Mouse (Mus musculus): Measurements from ENCODE around the gene Alms1. TPM values are rescaled to one million over a fixed set of nuclear protein-coding genes. Genes with fewer than 3 reads are reported as not detected.

The Alms1 gene
- polyA plus RNA-seq, 1 experiment from 2014 or later: 5.1 TPM

- WGBS: 32% methylated on average over 9 of the region's 9 CpGs
- Histone ChIP-seq H3K9me3 (ENCODE audit: control insufficient read depth, low read length) (no peaks in the 10 kb centered on the region), H3K4me3 (ENCODE audit: low read depth, low read length) (peak overlapping the region; percentile 68), H3K27me3 (replicated peaks; ENCODE audit: control insufficient read depth, insufficient read depth, low read length) (no peaks in the 10 kb centered on the region), H3K36me3 (ENCODE audit: control insufficient read depth, insufficient read depth, low read length) (no peaks in the 10 kb centered on the region), H3K27ac (replicated peaks; ENCODE audit: low read depth, low read length) (no peak overlapping the region), H3K4me1 (ENCODE audit: control insufficient read depth, insufficient read depth, low read length) (peaks cover 17% of the 10 kb centered on the region), H3K9ac (ENCODE audit: low read depth, low read length) (0 out of 2 replicates have a peak overlapping the region, but pooled peaks have one; percentile 10), H3K4me2 (ENCODE audit: low read depth, low read length) (peak overlapping the region; percentile 87)
- DNase-seq (ENCODE audit: low spot score) (no peak), ATAC-seq (ENCODE audit: low read depth) (no peak)
These were observed 445 bp upstream of the Alms1 start for GRCm38 (mm10) chr6:85586805-85587367.

DNA sequence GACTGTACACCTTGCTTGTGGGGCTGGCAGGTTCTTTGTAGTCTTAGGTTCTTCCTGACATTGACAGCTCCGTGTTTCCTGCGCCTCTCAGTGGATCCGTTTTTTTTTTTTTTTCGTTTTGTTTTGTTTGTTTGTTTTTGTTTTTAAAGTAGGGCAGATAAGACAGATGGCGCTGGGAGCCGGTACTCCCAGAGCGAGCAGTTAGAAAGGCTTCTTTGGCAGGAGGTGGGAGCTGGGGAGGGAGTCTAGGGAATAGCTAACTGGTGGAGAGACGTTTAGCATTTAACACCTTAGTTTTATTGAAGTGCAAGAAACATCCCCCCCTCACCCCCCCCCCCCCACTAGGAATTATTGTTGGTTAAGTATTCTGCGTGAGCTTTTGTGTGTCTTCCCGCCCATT is 833 bp downstream of the Alms1 start:
- Histone ChIP-seq H3K27ac (replicated peaks; ENCODE audit: low read depth, low read length) (peak overlapping the region; percentile 83), H3K9me3 (ENCODE audit: control insufficient read depth, low read length) (no peaks in the 10 kb centered on the region), H3K27me3 (replicated peaks; ENCODE audit: control insufficient read depth, insufficient read depth, low read length) (no peaks in the 10 kb centered on the region), H3K9ac (ENCODE audit: low read depth, low read length) (peak overlapping the region; percentile 83), H3K4me3 (ENCODE audit: low read depth, low read length) (peak overlapping the region; percentile 68), H3K4me2 (ENCODE audit: low read depth, low read length) (peak overlapping the region; percentile 87), H3K4me1 (ENCODE audit: control insufficient read depth, insufficient read depth, low read length) (peaks cover 17% of the 10 kb centered on the region), H3K36me3 (ENCODE audit: control insufficient read depth, insufficient read depth, low read length) (no peaks in the 10 kb centered on the region)
- ATAC-seq (ENCODE audit: low read depth) (no peak), DNase-seq (ENCODE audit: low spot score) (peak; percentile 24)
- WGBS: under 1% methylated on average over 10 of the region's 10 CpGs

DNA sequence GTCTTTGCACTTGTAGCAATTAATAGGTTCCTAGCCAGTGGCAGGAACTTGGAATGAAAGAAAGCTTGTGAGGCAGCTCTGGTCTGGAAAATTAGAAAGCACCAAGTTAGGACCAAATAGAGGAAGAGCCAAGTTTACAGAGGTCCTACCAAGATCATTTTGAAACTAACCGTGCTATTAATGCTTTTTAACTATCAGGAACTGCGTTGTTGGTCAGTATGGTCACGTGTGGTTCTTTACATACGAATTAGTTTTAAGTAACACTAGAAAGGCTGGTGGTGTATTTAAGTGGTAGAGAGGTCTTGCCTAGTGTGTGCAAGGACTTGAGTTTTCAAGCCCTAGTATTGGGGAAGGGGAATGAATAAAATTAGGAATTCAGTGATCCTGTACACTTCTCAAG is 1.2 kb downstream of the Alms1 start:
- DNase-seq (ENCODE audit: low spot score) (no peak), ATAC-seq (ENCODE audit: low read depth) (no peak)
- Histone ChIP-seq H3K9ac (ENCODE audit: low read depth, low read length) (peak overlapping the region; percentile 83), H3K4me2 (ENCODE audit: low read depth, low read length) (peak overlapping the region; percentile 87), H3K27me3 (replicated peaks; ENCODE audit: control insufficient read depth, insufficient read depth, low read length) (no peaks in the 10 kb centered on the region), H3K27ac (replicated peaks; ENCODE audit: low read depth, low read length) (no peak overlapping the region), H3K4me1 (ENCODE audit: control insufficient read depth, insufficient read depth, low read length) (peaks cover 17% of the 10 kb centered on the region), H3K36me3 (ENCODE audit: control insufficient read depth, insufficient read depth, low read length) (no peaks in the 10 kb centered on the region), H3K9me3 (ENCODE audit: control insufficient read depth, low read length) (no peaks in the 10 kb centered on the region), H3K4me3 (ENCODE audit: low read depth, low read length) (peak overlapping the region; percentile 68)
- 9% methylated on average over 4 of the region's 4 CpGs for WGBS

- Histone ChIP-seq H3K4me3 (ENCODE audit: low read depth, low read length) (no peak overlapping the region), H3K4me2 (ENCODE audit: low read depth, low read length) (0 out of 2 replicates have a peak overlapping the region, but pooled peaks have one; percentile 87), H3K27ac (replicated peaks; ENCODE audit: low read depth, low read length) (no peak overlapping the region), H3K4me1 (ENCODE audit: control insufficient read depth, insufficient read depth, low read length) (peaks cover 17% of the 10 kb centered on the region), H3K36me3 (ENCODE audit: control insufficient read depth, insufficient read depth, low read length) (no peaks in the 10 kb centered on the region), H3K9ac (ENCODE audit: low read depth, low read length) (0 out of 2 replicates have a peak overlapping the region, but pooled peaks have one; percentile 2), H3K9me3 (ENCODE audit: control insufficient read depth, low read length) (no peaks in the 10 kb centered on the region), H3K27me3 (replicated peaks; ENCODE audit: control insufficient read depth, insufficient read depth, low read length) (no peaks in the 10 kb centered on the region)
- DNase-seq (ENCODE audit: low spot score) (no peak), ATAC-seq (ENCODE audit: low read depth) (no peak)
- 51% methylated on average over 2 of the region's 2 CpGs for WGBS
These were observed 2.8 kb downstream of the Alms1 start for GRCm38 (mm10) chr6:85590116-85590515.

DNA sequence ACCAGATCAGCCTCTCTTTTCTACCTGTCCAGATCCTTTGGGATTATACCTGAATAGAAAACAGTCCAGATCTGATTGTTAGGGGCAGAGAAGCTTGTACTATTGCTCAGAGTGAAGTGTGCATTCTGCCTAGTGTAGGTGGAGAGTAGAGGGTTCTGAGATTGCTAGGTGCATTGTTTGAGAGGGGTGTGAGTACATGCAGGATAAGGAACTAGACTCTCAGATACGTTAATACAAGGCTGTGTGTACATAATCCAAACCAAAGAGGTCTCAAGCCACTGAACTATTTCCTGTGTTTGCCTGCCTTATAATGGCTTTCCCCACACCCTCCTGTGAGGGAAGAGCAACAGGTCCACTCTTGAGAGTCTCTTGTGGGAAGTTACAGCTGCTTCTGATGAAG is 12.0 kb downstream of the Alms1 start:
- DNase-seq (ENCODE audit: low spot score): no peak
- Histone ChIP-seq H3K27ac (replicated peaks; ENCODE audit: low read depth, low read length) (no peak overlapping the region), H3K4me2 (ENCODE audit: low read depth, low read length) (no peak overlapping the region), H3K4me3 (ENCODE audit: low read depth, low read length) (no peak overlapping the region), H3K9me3 (ENCODE audit: control insufficient read depth, low read length) (no peaks in the 10 kb centered on the region), H3K27me3 (replicated peaks; ENCODE audit: control insufficient read depth, insufficient read depth, low read length) (no peaks in the 10 kb centered on the region), H3K4me1 (ENCODE audit: control insufficient read depth, insufficient read depth, low read length) (no peaks in the 10 kb centered on the region), H3K9ac (ENCODE audit: low read depth, low read length) (no peak overlapping the region), H3K36me3 (ENCODE audit: control insufficient read depth, insufficient read depth, low read length) (peaks cover 12% of the 10 kb centered on the region)
- WGBS: 46% methylated on average over 1 of the region's 1 CpGs
- ATAC-seq (ENCODE audit: low read depth): no peak

DNA sequence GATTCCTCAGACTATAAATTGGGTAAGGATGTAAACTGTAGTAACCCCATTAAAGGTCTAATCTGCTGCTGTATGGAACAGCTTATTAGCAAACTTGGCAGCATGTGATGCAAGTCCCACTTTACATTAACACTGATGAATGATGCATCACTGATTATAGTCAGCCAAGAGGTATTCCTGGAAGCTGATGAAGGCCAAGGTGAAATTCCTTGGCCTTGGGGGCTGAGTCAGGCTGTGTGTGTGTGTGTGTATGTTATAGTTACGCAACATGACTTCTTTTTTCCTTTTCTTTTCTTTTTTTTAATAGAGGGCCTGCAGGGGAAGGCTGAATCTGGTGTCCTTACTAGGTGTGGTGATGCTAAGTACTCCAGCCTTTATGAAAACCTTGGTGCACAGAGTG is 23.2 kb downstream of the Alms1 start:
- no peaks in the 10 kb centered on the region for H3K27me3 ChIP-seq (replicated peaks; ENCODE audit: control insufficient read depth, insufficient read depth, low read length)
- H3K9me3 ChIP-seq (ENCODE audit: control insufficient read depth, low read length): no peaks in the 10 kb centered on the region
- WGBS: 97% methylated on average over 1 of the region's 1 CpGs
- no peak overlapping the region for H3K4me2 ChIP-seq (ENCODE audit: low read depth, low read length)
- DNase-seq (ENCODE audit: low spot score): no peak
- no peaks in the 10 kb centered on the region for H3K4me1 ChIP-seq (ENCODE audit: control insufficient read depth, insufficient read depth, low read length)
- H3K27ac ChIP-seq (replicated peaks; ENCODE audit: low read depth, low read length): no peak overlapping the region
- peaks cover 46% of the 10 kb centered on the region for H3K36me3 ChIP-seq (ENCODE audit: control insufficient read depth, insufficient read depth, low read length)
- no peak for ATAC-seq (ENCODE audit: low read depth)
- no peak overlapping the region for H3K4me3 ChIP-seq (ENCODE audit: low read depth, low read length)
- no peak overlapping the region for H3K9ac ChIP-seq (ENCODE audit: low read depth, low read length)

DNA sequence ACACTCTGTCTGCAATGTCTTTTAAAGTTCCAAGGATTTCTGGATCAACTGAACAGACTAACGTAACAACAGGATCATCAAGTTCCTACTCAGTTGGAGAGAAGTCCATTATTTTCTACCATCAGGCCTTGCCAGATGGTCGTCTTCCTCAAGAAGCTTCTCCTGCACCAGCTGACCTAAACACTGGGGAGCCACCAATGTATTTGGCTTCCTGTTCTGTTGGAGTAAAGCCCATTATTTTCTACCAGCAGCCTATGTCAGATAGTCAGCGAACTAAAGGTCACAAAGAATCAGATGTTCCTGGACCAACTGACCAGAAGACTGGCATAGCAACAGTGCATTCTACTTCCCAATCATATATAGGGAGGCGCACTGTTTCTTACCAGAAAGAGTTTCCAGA is 33.5 kb downstream of the Alms1 start:
- no peak for ATAC-seq (ENCODE audit: low read depth)
- WGBS: 93% methylated on average over 4 of the region's 4 CpGs

DNA sequence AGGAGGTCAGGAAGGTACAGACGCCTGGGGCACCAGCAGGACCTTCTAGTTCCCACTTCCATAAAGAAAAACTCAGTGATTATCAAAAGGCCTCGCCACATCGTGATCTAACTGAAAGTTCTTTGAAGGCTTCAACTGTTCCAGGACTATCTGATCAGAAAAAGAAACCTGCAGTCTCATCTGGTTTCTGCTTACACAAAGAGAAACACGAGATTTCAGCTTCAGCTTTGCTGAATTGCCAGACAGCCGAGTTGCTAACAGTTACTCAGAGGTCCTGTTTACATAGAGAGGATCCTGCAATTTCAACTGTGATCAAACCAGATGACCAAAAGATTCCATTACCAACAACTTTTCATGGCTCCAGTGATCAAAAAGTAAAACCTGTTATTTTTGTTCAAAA is 34.3 kb downstream of the Alms1 start:
- Histone ChIP-seq H3K9me3 (ENCODE audit: control insufficient read depth, low read length) (no peaks in the 10 kb centered on the region), H3K4me3 (ENCODE audit: low read depth, low read length) (no peak overlapping the region), H3K27ac (replicated peaks; ENCODE audit: low read depth, low read length) (no peak overlapping the region), H3K27me3 (replicated peaks; ENCODE audit: control insufficient read depth, insufficient read depth, low read length) (no peaks in the 10 kb centered on the region), H3K36me3 (ENCODE audit: control insufficient read depth, insufficient read depth, low read length) (peaks cover 87% of the 10 kb centered on the region), H3K4me2 (ENCODE audit: low read depth, low read length) (no peak overlapping the region), H3K4me1 (ENCODE audit: control insufficient read depth, insufficient read depth, low read length) (no peaks in the 10 kb centered on the region), H3K9ac (ENCODE audit: low read depth, low read length) (no peak overlapping the region)
- DNase-seq (ENCODE audit: low spot score): no peak
- no peak for ATAC-seq (ENCODE audit: low read depth)
- 75% methylated on average over 5 of the region's 5 CpGs for WGBS

More for the DNA sequence above, 33.5 kb downstream of the Alms1 start:
- Histone ChIP-seq H3K4me2 (ENCODE audit: low read depth, low read length) (no peak overlapping the region), H3K4me3 (ENCODE audit: low read depth, low read length) (no peak overlapping the region), H3K9ac (ENCODE audit: low read depth, low read length) (no peak overlapping the region), H3K9me3 (ENCODE audit: control insufficient read depth, low read length) (no peaks in the 10 kb centered on the region), H3K4me1 (ENCODE audit: control insufficient read depth, insufficient read depth, low read length) (no peaks in the 10 kb centered on the region), H3K27ac (replicated peaks; ENCODE audit: low read depth, low read length) (no peak overlapping the region), H3K27me3 (replicated peaks; ENCODE audit: control insufficient read depth, insufficient read depth, low read length) (no peaks in the 10 kb centered on the region), H3K36me3 (ENCODE audit: control insufficient read depth, insufficient read depth, low read length) (peaks cover 85% of the 10 kb centered on the region)
- no peak for DNase-seq (ENCODE audit: low spot score)

DNA sequence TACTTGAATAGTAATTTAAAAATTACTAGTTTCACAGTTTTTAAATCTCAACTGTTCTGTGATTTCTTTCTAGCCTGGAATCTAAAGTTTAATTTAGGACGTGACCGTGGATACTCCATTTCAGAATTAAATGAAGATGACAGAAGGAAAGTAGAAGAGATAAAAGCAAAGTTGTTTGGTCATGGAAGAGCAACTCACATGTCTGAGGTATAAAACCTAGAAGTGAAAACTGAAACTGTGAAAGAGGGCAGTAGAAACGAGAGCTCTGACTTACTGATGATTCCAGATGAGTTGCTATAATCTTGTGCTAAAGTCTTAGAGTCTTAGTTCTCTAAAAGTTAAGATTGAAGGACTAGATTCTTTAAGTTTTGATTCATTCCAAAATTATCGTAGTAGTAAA is 37.2 kb downstream of the Alms1 start:
- peaks cover 86% of the 10 kb centered on the region for H3K36me3 ChIP-seq (ENCODE audit: control insufficient read depth, insufficient read depth, low read length)

More for the DNA sequence above, 37.2 kb downstream of the Alms1 start:
- no peak overlapping the region for H3K9ac ChIP-seq (ENCODE audit: low read depth, low read length)
- H3K27ac ChIP-seq (replicated peaks; ENCODE audit: low read depth, low read length): no peak overlapping the region
- H3K9me3 ChIP-seq (ENCODE audit: control insufficient read depth, low read length): no peaks in the 10 kb centered on the region
- H3K4me3 ChIP-seq (ENCODE audit: low read depth, low read length): no peak overlapping the region
- H3K27me3 ChIP-seq (replicated peaks; ENCODE audit: control insufficient read depth, insufficient read depth, low read length): no peaks in the 10 kb centered on the region
- no peaks in the 10 kb centered on the region for H3K4me1 ChIP-seq (ENCODE audit: control insufficient read depth, insufficient read depth, low read length)
- ATAC-seq (ENCODE audit: low read depth) (no peak), DNase-seq (ENCODE audit: low spot score) (no peak)
- no peak overlapping the region for H3K4me2 ChIP-seq (ENCODE audit: low read depth, low read length)
- 87% methylated on average over 4 of the region's 4 CpGs for WGBS
